Mouse (Mus musculus) kidney, postnatal 0 days (tissue): ENCODE results near the gene Hist1h4f. TPM values are rescaled to one million over a fixed set of nuclear protein-coding genes. Genes with fewer than 3 reads are reported as not detected.
"Not testable (repeated sequence)": the region's sequence is repeated elsewhere in the genome, so short reads cannot be mapped to it uniquely, and the experiment has no call there.

ENCODE experiments used
- ATAC-seq: fragments of 200-750 bp; cut with Nextera tagmentation; replicated peaks from 2 replicates; pipeline ENCODE4 v1.8.0; 2017; ENCODE audit warnings: low read depth, moderate number of reproducible peaks, moderate TSS enrichment, moderate library complexity; ENCODE audit not compliant: low FRiP score
- DNase-seq: peaks from one replicate; pipeline ENCODE4 v3.0.0-alpha.2; 2016; ENCODE audit warnings: low spot score
- H3K27ac ChIP-seq: fragments of 300-500 bp; sonication (generic); 2 replicates; pipeline ENCODE4 v1.5.1; 2014; ENCODE audit warnings: mild to moderate bottlenecking
- H3K27me3 ChIP-seq: fragments of 300-500 bp; sonication (generic); 2 replicates; pipeline ENCODE4 v1.6.1; 2014; ENCODE audit warnings: low read length, mixed read lengths; ENCODE audit not compliant: insufficient read depth
- H3K36me3 ChIP-seq: fragments of 300-500 bp; sonication (generic); 2 replicates; pipeline ENCODE4 v1.6.1; 2014; ENCODE audit warnings: low read length, mixed read lengths; ENCODE audit not compliant: insufficient read depth
- H3K4me1 ChIP-seq: fragments of 300-500 bp; sonication (generic); replicated peaks from 2 replicates; pipeline ENCODE4 v1.6.1; 2014; ENCODE audit warnings: antibody characterized with exemption, low read length, mixed read lengths; ENCODE audit not compliant: insufficient read depth
- H3K4me2 ChIP-seq: fragments of 300-500 bp; sonication (generic); 2 replicates; pipeline ENCODE4 v1.6.1; 2014; ENCODE audit warnings: mild to moderate bottlenecking, low read length, moderate library complexity, mixed read lengths
- H3K4me3 ChIP-seq: fragments of 300-500 bp; sonication (generic); replicated peaks from 2 replicates; pipeline ENCODE4 v1.5.1; 2014; ENCODE audit warnings: low read depth, low read length
- H3K9ac ChIP-seq: fragments of 300-500 bp; sonication (generic); 2 replicates; pipeline ENCODE4 v1.6.1; 2014; ENCODE audit warnings: low read depth, low read length
- H3K9me3 ChIP-seq: fragments of 300-500 bp; sonication (generic); replicated peaks from 2 replicates; pipeline ENCODE4 v1.6.1; 2016; ENCODE audit warnings: low read length, inconsistent platforms, mixed read lengths
- CTCF ChIP-seq: IDR thresholded peaks from 2 replicates; pipeline ENCODE4 v1.5.1; 2016; ENCODE audit warnings: antibody characterized with exemption, low read depth, mild to moderate bottlenecking, moderate library complexity
- WGBS: fragments of 180-500 bp; shearing (Covaris S2); extraction: QIAGEN DNeasy Blood & Tissue Kit; methylation state at CpG from one replicate; pipeline ENCODE4 v1.1.7; 2014; 5-methylcytosine and 5-hydroxymethylcytosine counted together
- polyA plus RNA-seq: library from polyadenylated mRNA; unstranded; fragments of >200 nt; fragmentation: Nextera tagmentation; extraction: Ambion mirVana; gene quantifications from 2 replicates; pipeline ENCODE4 v1.2.1, GENCODE M21; 2015

The Hist1h4f gene
- polyA plus RNA-seq, 1 experiment from 2014 or later, result 0.58 TPM

DNA sequence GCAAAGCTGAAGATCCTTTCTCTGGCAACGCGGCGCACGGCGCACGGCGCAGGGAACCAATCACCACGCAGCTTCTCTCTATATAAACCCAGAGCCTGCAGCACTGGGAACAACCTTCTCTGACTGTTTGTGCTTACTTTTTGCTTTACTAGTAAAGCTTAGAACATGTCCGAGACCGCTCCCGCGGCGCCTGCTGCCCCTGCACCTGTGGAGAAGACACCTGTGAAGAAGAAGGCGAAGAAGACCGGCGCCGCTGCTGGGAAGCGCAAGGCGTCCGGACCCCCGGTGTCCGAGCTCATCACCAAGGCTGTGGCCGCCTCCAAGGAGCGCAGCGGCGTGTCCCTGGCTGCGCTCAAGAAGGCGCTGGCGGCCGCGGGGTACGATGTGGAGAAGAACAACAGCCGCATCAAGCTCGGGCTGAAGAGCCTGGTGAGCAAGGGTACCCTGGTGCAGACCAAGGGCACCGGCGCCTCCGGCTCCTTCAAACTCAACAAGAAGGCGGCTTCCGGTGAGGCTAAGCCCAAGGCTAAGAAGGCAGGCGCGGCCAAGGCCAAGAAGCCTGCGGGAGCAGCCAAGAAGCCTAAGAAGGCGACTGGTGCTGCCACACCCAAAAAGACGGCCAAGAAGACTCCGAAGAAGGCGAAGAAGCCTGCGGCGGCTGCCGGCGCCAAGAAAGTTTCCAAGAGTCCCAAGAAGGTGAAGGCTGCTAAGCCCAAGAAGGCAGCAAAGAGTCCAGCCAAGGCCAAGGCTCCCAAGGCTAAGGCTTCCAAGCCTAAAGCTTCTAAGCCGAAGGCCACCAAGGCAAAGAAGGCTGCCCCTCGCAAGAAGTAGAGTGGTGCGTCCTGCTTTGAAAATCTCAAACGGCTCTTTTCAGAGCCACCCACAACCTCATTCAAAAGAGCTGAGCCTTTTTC lies 3.7 kb upstream of the Hist1h4f start:
- Histone ChIP-seq H3K27me3 (no peaks in the 10 kb centered on the region), H3K4me2 (peak overlapping the region; percentile 95), H3K4me1 (no peaks in the 10 kb centered on the region), H3K9me3 (no peaks in the 10 kb centered on the region), H3K36me3 (no peaks in the 10 kb centered on the region), H3K9ac (peak overlapping the region; percentile 88), H3K27ac (peak overlapping the region; percentile 98), H3K4me3 (peak overlapping the region; percentile 44)
- under 1% methylated on average over 54 of the region's 54 CpGs for WGBS
- no peak for TF ChIP-seq CTCF
- ATAC-seq, result peak; percentile 86
- DNase-seq, result peak; percentile 94

DNA sequence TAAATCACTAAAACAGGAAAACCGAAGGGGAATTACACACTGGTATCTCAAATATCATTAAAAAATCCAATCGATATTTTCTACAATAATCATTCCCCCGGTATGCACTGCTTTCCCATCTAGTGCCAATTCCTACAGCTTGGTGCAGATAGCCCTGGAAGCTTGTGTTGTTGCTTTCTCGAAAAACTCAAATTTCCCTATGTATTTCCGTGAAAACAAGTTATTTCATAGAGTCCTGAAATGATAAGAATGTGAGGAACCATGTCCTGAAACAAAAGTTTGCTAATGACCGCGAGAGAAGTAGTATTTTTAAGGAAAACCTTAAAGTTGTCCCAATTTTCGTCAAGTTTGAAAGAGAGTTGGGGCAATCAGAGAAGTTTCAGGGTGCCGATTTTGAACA lies 2.9 kb upstream of the Hist1h4f start:
- Histone ChIP-seq H3K4me2 (peak overlapping the region; percentile 95), H3K4me3 (peak overlapping the region; percentile 44), H3K4me1 (no peaks in the 10 kb centered on the region), H3K9ac (peak overlapping the region; percentile 88), H3K36me3 (no peaks in the 10 kb centered on the region), H3K27me3 (no peaks in the 10 kb centered on the region), H3K27ac (peak overlapping the region; percentile 98), H3K9me3 (no peaks in the 10 kb centered on the region)
- 19% methylated on average over 9 of the region's 9 CpGs for WGBS
- DNase-seq, result no peak
- ATAC-seq, result no peak
- TF ChIP-seq CTCF, result no peak

DNA sequence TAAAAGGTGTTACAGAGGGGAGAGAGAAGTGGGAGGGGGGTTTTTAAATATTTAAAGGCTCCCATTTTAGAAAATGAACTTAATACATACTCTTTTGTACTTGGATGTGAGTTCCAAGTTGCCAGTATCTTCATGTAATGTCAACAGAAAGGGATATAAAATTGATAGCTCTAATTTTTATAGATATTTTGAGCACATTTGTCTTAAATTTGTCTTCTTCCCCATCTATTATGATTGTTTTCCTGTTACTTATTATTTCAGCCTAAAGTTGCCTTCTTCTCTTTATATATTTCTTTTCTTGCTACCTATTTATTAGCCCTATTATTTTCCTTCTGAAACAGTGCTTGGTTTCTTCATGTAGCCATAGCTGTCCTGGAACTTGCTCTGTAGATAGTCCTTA lies 1.5 kb upstream of the Hist1h4f start, which contains the start of gene Hist1h1d:
Gene Hist1h1d, plus strand, starts transcription at position 301 of the 400 bp plus-strand sequence.
- Histone ChIP-seq H3K9me3 (no peaks in the 10 kb centered on the region), H3K27me3 (no peaks in the 10 kb centered on the region), H3K4me2 (peak within 1 kb of the TSS; percentile 62; the same call in 1 of the 2 replicates), H3K27ac (peak within 1 kb of the TSS; percentile 98), H3K4me3 (no peak within 1 kb of the TSS), H3K9ac (peak within 1 kb of the TSS; percentile 58; the same call in 1 of the 2 replicates), H3K4me1 (no peaks in the 10 kb centered on the region), H3K36me3 (no peaks in the 10 kb centered on the region)
- DNase-seq (no peak), ATAC-seq (no peak)
- TF ChIP-seq CTCF, result no peak

DNA sequence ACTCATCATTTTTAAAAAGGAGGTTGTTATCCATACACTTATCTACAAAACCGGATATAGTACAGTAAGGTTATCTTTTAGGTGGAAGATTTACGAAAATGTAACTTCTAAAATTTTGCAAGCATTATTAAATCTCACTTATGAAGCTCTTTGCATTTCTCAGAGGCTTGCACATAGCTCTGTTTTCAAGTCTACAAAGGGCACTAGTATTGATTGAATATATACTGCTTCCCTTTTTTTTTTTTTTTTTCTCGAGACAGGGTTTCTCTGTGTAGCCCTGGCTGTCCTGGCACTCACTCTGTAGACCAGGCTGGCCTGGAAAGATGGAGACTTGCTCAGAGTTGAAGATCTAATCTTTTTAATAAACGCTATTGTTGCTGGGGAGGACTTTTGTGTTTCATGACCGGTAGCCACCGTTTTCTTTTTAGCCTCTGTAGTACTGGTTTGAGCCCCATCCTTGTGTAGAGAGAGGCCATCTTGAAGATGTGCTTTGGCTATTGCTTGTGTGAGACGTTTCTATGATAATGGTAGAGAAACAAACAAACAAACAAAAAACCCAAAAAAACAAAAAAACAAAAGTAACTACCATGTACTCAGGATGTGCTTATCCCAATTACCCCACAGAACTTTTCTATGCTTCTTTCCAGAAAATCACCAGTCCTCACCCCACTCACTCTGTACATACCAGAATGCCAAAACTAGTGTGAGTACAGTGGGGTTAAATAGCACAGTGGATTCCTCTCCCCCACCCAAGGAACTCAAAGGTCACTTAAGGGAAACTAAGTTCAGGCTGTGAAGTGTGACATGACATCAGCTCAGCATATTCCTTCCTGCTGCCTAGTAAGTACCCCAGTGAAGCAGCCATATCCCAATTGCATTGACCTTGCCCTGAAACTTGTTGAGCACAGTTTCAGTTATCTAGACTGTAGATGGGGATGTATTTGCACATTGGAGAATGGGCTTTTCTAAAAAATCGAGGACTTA lies 775 bp upstream of the Hist1h4f start:
- H3K4me3 ChIP-seq, result peak overlapping the region; percentile 38; the same call in 1 of the 2 replicates
- 47% methylated on average over 8 of the region's 8 CpGs for WGBS
- ATAC-seq (no peak), DNase-seq (no peak)
- H3K9ac ChIP-seq, result peak overlapping the region; percentile 58; the same call in 1 of the 2 replicates
- no peaks in the 10 kb centered on the region for H3K36me3 ChIP-seq
- no peaks in the 10 kb centered on the region for H3K9me3 ChIP-seq
- H3K27ac ChIP-seq, result peak overlapping the region; percentile 90
- H3K4me2 ChIP-seq, result peak overlapping the region; percentile 62
- TF ChIP-seq CTCF, result no peak
- H3K4me1 ChIP-seq, result no peaks in the 10 kb centered on the region
- H3K27me3 ChIP-seq, result no peaks in the 10 kb centered on the region

DNA sequence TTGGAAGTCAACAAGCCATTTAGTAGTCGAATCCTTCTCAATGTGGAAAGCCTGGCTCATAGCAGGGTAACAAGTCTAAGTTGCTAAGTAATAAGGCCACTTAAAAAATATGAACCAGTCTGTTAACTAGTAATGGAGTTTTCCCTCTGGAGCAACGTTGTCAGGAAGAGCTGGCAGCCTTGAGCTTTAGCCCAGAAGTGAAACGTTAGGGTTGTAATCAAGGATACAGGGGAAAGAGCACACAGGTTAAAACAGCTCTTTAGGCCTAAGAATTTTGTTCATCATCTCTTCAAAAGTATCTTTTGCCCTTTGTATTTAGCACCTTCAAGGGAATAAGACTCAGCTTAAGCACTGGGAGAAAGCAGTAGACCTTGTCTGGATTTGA lies 695 bp downstream of the Hist1h4f start:
- ATAC-seq (no peak), DNase-seq (peak; percentile 49)
- H3K27me3 ChIP-seq, result no peaks in the 10 kb centered on the region
- H3K27ac ChIP-seq, result peak overlapping the region; percentile 90
- H3K9me3 ChIP-seq, result no peaks in the 10 kb centered on the region
- TF ChIP-seq CTCF, result no peak
- peak overlapping the region; percentile 38 for H3K4me3 ChIP-seq
- no peaks in the 10 kb centered on the region for H3K36me3 ChIP-seq
- WGBS, result under 1% methylated on average over 3 of the region's 3 CpGs
- H3K4me2 ChIP-seq, result peak overlapping the region; percentile 62
- H3K4me1 ChIP-seq, result no peaks in the 10 kb centered on the region
- H3K9ac ChIP-seq, result peak overlapping the region; percentile 58

DNA sequence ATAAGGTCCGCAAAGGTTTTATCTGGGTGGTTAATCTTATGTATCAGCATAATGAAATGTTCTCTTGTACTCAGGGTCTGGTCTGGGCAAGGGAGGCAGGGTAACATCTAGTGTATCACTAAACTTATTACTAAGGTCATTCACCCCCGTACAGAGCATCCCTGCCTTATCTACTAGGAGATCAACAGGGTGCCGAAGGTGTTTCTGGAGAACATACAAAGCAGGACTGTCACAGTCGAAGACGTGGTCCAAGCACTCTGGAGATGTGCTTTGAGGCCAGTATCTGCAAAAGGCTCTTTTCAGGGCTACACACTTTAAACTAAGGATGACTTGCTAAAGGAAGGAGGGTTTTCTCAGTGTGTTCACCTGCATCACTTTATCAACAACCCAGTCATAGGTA lies 4.8 kb downstream of the Hist1h4f start:
- WGBS, result 75% methylated on average over 5 of the region's 5 CpGs
- DNase-seq, result no peak
- no peak overlapping the region for H3K27ac ChIP-seq

DNA sequence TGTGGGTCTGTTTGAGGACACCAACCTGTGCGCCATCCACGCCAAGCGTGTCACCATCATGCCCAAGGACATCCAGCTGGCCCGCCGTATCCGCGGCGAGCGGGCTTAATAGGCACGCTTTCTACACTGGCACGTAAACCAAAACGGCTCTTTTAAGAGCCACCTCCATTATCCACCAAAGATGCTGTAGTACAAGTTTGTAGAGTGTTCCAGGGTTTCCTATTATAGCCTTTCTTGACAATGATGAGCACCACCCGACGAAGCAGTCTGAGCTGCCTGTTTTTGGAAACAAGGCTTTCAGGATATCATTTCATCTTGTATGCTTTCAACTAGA lies 6.7 kb downstream of the Hist1h4f start:
- H3K36me3 ChIP-seq, H3K27me3 ChIP-seq, H3K4me1 ChIP-seq, H3K9ac ChIP-seq, DNase-seq, H3K9me3 ChIP-seq: not testable (repeated sequence)
- Histone ChIP-seq H3K4me2 (peak overlapping the region; percentile 71), H3K4me3 (peak overlapping the region; percentile 43), H3K27ac (peak overlapping the region; percentile 93; the same call in 1 of the 2 replicates)
- 0% methylated on average over 11 of the region's 14 CpGs for WGBS
- ATAC-seq, result peak; percentile 4; the same call in 1 of the 2 replicates

More for the DNA sequence above, 4.8 kb downstream of the Hist1h4f start:
- no peak for ATAC-seq
- H3K27me3 ChIP-seq, result no peaks in the 10 kb centered on the region
- H3K4me2 ChIP-seq, result no peak overlapping the region
- no peak overlapping the region for H3K9ac ChIP-seq
- no peak for TF ChIP-seq CTCF
- H3K9me3 ChIP-seq, result no peaks in the 10 kb centered on the region
- no peaks in the 10 kb centered on the region for H3K36me3 ChIP-seq
- no peaks in the 10 kb centered on the region for H3K4me1 ChIP-seq
- no peak overlapping the region for H3K4me3 ChIP-seq
